Mouse (Mus musculus): ENCODE data around the gene Catsper1. TPM values are rescaled to one million over a fixed set of nuclear protein-coding genes. Genes with fewer than 3 reads are reported as not detected.

Catsper1 gene
- not detected in 2 replicates for total RNA-seq (2014; rRNA removed)
- polyA plus RNA-seq (2015; fragmentation: Nextera tagmentation; extraction: Ambion mirVana) = not detected in 2 replicates

DNA sequence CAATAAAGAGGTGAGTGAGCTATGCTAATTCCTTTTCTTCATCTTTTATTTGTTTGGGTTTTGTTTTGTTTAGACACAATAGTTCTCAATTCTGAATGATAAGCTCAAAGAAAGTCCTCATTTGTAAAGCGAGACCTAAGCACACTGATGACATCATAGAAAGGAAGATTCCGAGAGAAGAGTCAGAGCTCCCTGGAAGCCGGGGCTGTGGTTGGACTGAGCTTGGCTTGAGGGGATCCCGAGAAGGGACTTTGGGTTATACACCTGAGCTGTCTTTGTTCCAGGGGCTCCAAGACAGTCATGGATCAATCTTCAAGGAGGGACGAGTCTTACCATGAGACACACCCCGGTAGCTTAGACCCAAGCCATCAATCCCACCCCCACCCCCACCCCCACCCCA, at the start of gene Catsper1:
Catsper1 (plus strand) TSS at position 301 of the 400 bp plus-strand sequence.
- DNase-seq (ENCODE audit: low spot score) = no peak
- H3K9ac ChIP-seq (replicated peaks; ENCODE audit: low read length, poor library complexity, severe bottlenecking) = no peak within 1 kb of the TSS
- no peak for TF ChIP-seq CTCF (IDR thresholded peaks at IDR 0.05)
- H3K9me3 ChIP-seq (ENCODE audit: low read length) = no peaks in the 10 kb centered on the region
- H3K4me3 ChIP-seq (ENCODE audit: low read depth, low read length) = no peak within 1 kb of the TSS
- WGBS = 90% methylated on average over 6 of the region's 6 CpGs
- no peaks in the 10 kb centered on the region for H3K4me1 ChIP-seq (ENCODE audit: insufficient read depth, low read length)
- ATAC-seq (ENCODE audit: low FRiP score) = no peak
- H3K36me3 ChIP-seq (ENCODE audit: insufficient read depth, low read length) = no peaks in the 10 kb centered on the region
- H3K27me3 ChIP-seq (ENCODE audit: insufficient read depth, low read length) = no peaks in the 10 kb centered on the region
- no peak within 1 kb of the TSS for H3K4me2 ChIP-seq (ENCODE audit: low read depth, low read length, poor library complexity, severe bottlenecking)
- H3K27ac ChIP-seq (ENCODE audit: low read depth, low read length) = no peak within 1 kb of the TSS

DNA sequence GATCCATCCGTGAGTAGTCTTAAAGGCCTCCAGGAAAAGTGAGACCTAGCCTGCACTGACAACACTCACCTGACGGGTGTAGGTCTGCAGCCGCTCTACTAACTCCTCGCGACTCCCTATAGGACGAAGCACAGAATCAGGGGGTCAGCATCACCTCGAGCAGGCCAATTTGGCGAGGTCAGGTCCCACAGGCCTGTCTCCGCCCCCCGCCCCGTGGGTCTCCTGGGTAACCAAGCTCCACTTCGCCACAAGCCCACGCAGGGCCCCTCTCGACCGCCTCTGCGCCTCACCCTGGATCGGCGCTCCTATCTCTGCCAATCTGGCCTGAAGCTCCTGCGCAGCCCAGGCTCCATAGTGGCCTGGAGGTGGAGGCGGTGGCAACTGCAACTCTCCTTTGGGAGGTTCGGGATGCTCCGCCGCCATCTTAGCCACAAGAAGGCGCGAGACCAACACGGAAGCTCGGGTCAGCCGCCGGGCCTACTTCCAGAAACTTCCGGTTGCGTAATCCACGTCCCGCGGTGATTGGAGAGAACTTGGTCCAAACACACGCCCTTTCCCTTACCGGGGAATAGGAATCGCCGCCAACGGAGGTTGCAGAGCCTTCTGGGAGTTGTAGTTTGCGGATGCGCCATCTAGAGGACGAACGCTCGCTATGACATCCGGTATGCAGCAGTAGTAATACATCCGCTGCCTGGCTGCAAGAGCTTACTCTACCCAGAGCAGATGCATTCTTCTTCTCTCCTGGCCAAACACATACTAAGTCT, 40.4 kb upstream of the Catsper1 start, which contains the start of gene Sf3b2:
Sf3b2 (minus strand) TSS at position 484 of the 764 bp plus-strand sequence.
- H3K9ac ChIP-seq (replicated peaks; ENCODE audit: low read length, poor library complexity, severe bottlenecking) = peak within 1 kb of the TSS; percentile 66
- DNase-seq (ENCODE audit: low spot score) = peak; percentile 100
- H3K27me3 ChIP-seq (ENCODE audit: insufficient read depth, low read length) = no peaks in the 10 kb centered on the region
- no peaks in the 10 kb centered on the region for H3K9me3 ChIP-seq (ENCODE audit: low read length)
- WGBS = under 1% methylated on average over 46 of the region's 46 CpGs
- peaks cover 6% of the 10 kb centered on the region for H3K4me1 ChIP-seq (ENCODE audit: insufficient read depth, low read length)
- H3K27ac ChIP-seq (ENCODE audit: low read depth, low read length) = peak within 1 kb of the TSS; percentile 89
- peaks cover 16% of the 10 kb centered on the region; the same call in 1 of the 2 replicates for H3K36me3 ChIP-seq (ENCODE audit: insufficient read depth, low read length)
- TF ChIP-seq CTCF (IDR thresholded peaks at IDR 0.05) = peak; percentile 89
- H3K4me2 ChIP-seq (ENCODE audit: low read depth, low read length, poor library complexity, severe bottlenecking) = peak within 1 kb of the TSS; percentile 67
- peak; percentile 92 for ATAC-seq (ENCODE audit: low FRiP score)
- H3K4me3 ChIP-seq (ENCODE audit: low read depth, low read length) = peak within 1 kb of the TSS; percentile 60

DNA sequence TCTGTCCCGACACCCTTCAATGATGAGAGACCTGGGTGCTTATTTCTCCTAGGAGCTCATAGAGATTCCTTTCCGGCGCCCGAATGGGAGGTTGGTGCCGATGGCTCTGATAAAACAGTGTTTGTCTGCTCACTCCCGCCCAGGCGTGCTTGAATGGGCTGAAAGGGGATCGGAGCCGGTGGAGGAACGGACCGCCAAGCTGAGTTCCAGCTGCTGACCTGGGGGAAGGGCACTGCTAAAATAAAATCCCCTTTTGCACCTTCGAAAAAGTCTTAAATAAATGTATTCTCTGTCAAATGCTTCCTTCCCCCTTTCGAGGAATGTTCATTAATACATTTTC, 39.8 kb upstream of the Catsper1 start:
- H3K4me3 ChIP-seq (ENCODE audit: low read depth, low read length) = peak overlapping the region; percentile 60
- DNase-seq (ENCODE audit: low spot score) (no peak), ATAC-seq (ENCODE audit: low FRiP score) (peak; percentile 48; the same call in 1 of the 2 replicates)
- H3K36me3 ChIP-seq (ENCODE audit: insufficient read depth, low read length) = peaks cover 12% of the 10 kb centered on the region; the same call in 1 of the 2 replicates
- TF ChIP-seq CTCF (IDR thresholded peaks at IDR 0.05) = no peak
- peak overlapping the region; percentile 65 for H3K9ac ChIP-seq (replicated peaks; ENCODE audit: low read length, poor library complexity, severe bottlenecking)
- no peaks in the 10 kb centered on the region for H3K9me3 ChIP-seq (ENCODE audit: low read length)
- peak overlapping the region; percentile 89 for H3K27ac ChIP-seq (ENCODE audit: low read depth, low read length)
- H3K4me1 ChIP-seq (ENCODE audit: insufficient read depth, low read length) = peaks cover 6% of the 10 kb centered on the region
- 7% methylated on average over 13 of the region's 13 CpGs for WGBS
- peak overlapping the region; percentile 67 for H3K4me2 ChIP-seq (ENCODE audit: low read depth, low read length, poor library complexity, severe bottlenecking)
- no peaks in the 10 kb centered on the region for H3K27me3 ChIP-seq (ENCODE audit: insufficient read depth, low read length)

- DNase-seq (ENCODE audit: low spot score) = no peak
- 95% methylated on average over 5 of the region's 5 CpGs for WGBS
- no peaks in the 10 kb centered on the region for H3K27me3 ChIP-seq (ENCODE audit: insufficient read depth, low read length)
Measured at GRCm38 (mm10) chr19:5296630-5297029, 38.9 kb upstream of the Catsper1 start.

DNA sequence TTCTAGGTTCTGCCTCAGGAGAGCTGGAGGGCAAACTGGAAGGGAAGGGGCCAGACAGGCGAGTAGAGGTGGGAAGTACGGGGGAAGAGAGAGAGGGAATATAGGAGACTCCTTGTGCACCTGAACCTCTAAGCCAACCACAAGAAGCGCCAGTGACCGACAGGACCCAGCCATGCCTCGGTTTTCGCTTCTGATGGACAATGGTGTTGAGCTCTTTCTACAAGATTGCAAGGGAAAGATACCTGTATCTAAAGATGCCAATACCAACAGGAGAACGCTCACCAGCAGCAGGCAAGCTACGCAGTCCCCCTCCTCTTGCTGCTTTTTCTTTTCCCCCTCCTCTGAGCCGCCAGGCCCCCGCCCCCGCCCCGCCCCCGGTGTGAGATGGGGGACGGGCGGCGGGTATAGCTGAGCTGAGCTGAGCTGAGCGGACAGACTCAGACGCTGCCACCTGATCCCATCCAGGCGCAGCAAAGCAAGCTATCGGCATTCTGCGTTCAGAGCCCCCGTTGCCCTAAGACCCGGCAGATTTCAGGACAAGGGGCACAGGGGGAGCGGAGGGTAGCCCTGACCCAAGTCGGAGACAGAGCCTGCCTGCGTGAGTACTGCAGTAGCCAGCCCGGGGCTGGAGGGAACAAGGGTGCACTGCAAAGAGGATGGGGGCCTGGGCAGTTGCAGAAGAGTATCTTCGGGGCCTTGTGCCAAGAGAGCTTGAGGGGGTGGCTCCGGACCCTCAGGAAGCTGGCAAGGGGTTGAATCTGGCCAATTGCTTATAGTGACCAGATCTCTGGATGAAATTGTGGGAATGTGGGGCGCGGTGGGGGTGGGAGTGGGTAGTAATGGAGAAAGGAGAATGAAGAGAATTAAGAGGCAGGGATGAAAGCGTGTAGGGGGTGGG, 37.4 kb upstream of the Catsper1 start, which contains the start of gene Gal3st3:
Gal3st3 (plus strand) TSS at position 429 of the 898 bp plus-strand sequence.
- peaks cover 6% of the 10 kb centered on the region for H3K4me1 ChIP-seq (ENCODE audit: insufficient read depth, low read length)
- H3K4me2 ChIP-seq (ENCODE audit: low read depth, low read length, poor library complexity, severe bottlenecking) = peak within 1 kb of the TSS; percentile 73
- H3K9me3 ChIP-seq (ENCODE audit: low read length) = no peaks in the 10 kb centered on the region
- peak within 1 kb of the TSS; percentile 91 for H3K9ac ChIP-seq (replicated peaks; ENCODE audit: low read length, poor library complexity, severe bottlenecking)
- H3K36me3 ChIP-seq (ENCODE audit: insufficient read depth, low read length) = no peaks in the 10 kb centered on the region; the same call in 1 of the 2 replicates
- no peak for TF ChIP-seq CTCF (IDR thresholded peaks at IDR 0.05)
- no peaks in the 10 kb centered on the region for H3K27me3 ChIP-seq (ENCODE audit: insufficient read depth, low read length)
- ATAC-seq (ENCODE audit: low FRiP score) (peak; percentile 57; the same call in 1 of the 2 replicates), DNase-seq (ENCODE audit: low spot score) (peak; percentile 64)
- 5% methylated on average over 32 of the region's 32 CpGs for WGBS
- H3K27ac ChIP-seq (ENCODE audit: low read depth, low read length) = peak within 1 kb of the TSS; percentile 86
- peak within 1 kb of the TSS; percentile 70 for H3K4me3 ChIP-seq (ENCODE audit: low read depth, low read length)

More at GRCm38 (mm10) chr19:5296630-5297029, 38.9 kb upstream of the Catsper1 start:
- Histone ChIP-seq H3K4me1 (ENCODE audit: insufficient read depth, low read length) (peaks cover 6% of the 10 kb centered on the region), H3K27ac (ENCODE audit: low read depth, low read length) (no peak overlapping the region), H3K4me3 (ENCODE audit: low read depth, low read length) (no peak overlapping the region), H3K4me2 (ENCODE audit: low read depth, low read length, poor library complexity, severe bottlenecking) (no peak overlapping the region), H3K9ac (replicated peaks; ENCODE audit: low read length, poor library complexity, severe bottlenecking) (no peak overlapping the region), H3K36me3 (ENCODE audit: insufficient read depth, low read length) (peaks cover 7% of the 10 kb centered on the region; the same call in 1 of the 2 replicates), H3K9me3 (ENCODE audit: low read length) (no peaks in the 10 kb centered on the region)
- TF ChIP-seq CTCF (IDR thresholded peaks at IDR 0.05) = no peak
- no peak for ATAC-seq (ENCODE audit: low FRiP score)

Data from midbrain, postnatal 0 days (tissue).